Mouse (Mus musculus) mesoderm, embryonic 11.5 days (tissue): Measurements from ENCODE around the gene Olfr350.

Experiments
- DNase-seq: peaks from one replicate; pipeline ENCODE4 v3.0.0-alpha.2; 2012; ENCODE audit warnings: low read depth, low spot score

The Olfr350 gene

GRCm38 (mm10) chr2:36846010-36846409 is at the start of gene Olfr350:
Olfr350 (plus strand) TSS chr2:36846310.
- no peak for DNase-seq

GRCm38 (mm10) chr2:36816932-36817331 is 29.2 kb upstream of the Olfr350 start, which contains the start of gene Olfr3:
Olfr3 (minus strand) TSS chr2:36817032.
- no peak for DNase-seq

GRCm38 (mm10) chr2:36862560-36862959 is 16.4 kb downstream of the Olfr350 start, which contains the start of gene Olfr351:
Olfr351 (minus strand) TSS chr2:36862660.
- DNase-seq = no peak

- DNase-seq = no peak
These were observed 22.1 kb downstream of the Olfr350 start, which contains the start of gene Olfr352 for GRCm38 (mm10) chr2:36868160-36868559. Olfr352 (plus strand) TSS chr2:36868460.

- DNase-seq = no peak
These were observed 46.7 kb downstream of the Olfr350 start, which contains the start of gene Olfr353 for GRCm38 (mm10) chr2:36892836-36893235. Olfr353 (minus strand) TSS chr2:36892936.

GRCm38 (mm10) chr2:36897114-36897513 is 51.0 kb downstream of the Olfr350 start:
- DNase-seq = no peak
